Mouse (Mus musculus) retina, embryonic 14.5 days (tissue): ENCODE results near the gene Icam4.
A peak's percentile ranks its signal among the peaks of the same experiment; 100 is the strongest.
"Not testable (repeated sequence)": the region's sequence is repeated elsewhere in the genome, so short reads cannot be mapped to it uniquely, and the experiment has no call there.

Experiments
- DNase-seq: peaks from one replicate; pipeline ENCODE4 v3.0.0-alpha.2; 2015; ENCODE audit warnings: low spot score

The Icam4 gene

DNA sequence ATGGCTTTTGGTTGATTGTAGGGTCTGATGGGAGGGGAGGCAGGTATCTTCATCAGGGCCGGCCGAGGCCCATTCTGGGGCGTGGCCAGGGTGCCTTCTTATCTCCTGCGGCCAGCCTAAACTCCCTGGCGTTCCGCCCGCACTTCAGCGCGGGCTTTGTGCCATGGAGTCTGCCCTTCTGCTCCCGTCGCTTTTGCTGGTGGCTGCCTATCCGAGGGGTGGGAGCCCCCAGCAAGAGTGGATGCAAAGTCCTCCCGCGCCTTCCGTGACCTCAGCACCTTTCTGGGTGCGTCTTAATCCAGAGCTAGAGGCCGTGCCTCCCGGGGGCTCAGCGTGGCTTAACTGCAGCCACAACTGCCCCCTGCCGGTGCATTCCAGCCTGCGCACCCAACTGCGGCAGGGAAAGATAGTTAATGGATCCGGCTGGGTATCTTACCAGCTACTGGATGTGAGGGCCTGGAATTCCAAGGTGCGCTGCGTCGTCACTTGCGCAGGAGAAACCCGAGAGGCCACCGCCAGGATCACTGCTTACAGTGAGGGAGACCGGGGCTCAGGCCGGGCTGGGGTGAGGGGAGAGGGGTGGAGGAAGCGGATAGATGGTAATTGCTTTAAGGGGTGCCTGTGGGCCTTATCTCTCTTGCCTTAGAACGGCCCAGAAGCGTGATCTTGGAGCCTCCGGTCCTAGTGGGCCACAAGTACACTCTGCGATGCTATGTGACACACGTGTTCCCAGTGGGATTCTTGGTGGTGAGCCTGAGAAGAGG is at the start of gene Icam4:
Icam4 (plus strand) TSS at position 83 of the 764 bp plus-strand sequence.
- peak; percentile 85 for DNase-seq

DNA sequence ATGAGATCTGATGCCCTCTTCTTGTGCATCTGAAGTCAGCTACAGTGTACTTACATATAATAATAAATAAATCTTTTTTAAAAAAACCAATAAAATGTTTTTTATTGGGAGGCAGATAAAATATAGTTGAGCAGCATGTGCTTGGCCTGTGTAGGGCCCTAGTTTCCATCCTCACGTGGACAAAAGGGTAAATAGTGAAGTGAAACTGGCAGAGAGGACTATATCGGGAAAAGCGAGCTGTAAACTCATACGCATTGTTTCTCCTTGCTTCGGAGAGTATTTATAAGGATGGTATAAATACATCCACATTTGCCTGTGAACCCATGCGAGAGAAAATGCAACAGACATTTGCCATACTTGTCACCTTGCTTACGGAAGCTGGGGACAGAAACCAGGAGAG is 49.4 kb upstream of the Icam4 start:
- DNase-seq, result no peak

DNA sequence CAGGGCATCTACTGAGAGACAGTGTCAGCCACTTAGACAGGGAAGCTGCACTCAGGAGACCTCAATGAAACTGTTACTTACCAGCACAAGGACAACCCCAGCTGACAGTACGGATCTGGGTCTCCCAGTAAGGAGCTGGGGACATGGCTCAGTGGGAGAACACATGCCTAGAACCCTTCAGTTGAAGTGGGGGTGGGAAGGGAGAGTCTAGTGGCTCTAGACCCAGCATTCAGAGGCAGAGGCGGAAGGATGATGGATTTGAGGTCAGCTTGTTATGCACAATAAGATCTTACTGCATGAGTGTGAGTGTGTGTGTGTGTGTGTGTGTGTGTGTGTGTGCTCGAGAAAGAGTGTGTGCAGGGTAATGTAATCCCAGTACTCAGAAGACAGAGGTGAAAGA is 47.0 kb upstream of the Icam4 start:
- DNase-seq, result no peak

DNA sequence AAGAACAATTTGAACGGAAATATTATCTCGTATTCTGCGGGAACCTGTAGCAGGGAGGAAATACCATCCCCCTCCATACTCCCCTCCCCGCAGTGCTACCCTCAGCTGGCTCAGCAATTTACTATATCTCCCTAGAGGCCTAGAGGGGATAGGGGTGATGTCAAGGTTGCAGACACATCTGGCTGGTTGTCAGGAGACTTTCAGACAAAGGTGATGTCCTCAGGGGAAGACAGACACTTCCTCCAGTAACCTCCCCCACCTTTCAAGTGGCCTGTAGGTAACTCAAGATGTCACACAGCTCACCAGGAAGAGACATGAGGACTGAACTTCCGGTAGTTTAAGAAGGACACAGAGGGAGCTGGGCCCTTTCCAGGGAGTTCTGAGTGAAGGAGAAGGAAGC is 46.0 kb upstream of the Icam4 start:
- no peak for DNase-seq

DNA sequence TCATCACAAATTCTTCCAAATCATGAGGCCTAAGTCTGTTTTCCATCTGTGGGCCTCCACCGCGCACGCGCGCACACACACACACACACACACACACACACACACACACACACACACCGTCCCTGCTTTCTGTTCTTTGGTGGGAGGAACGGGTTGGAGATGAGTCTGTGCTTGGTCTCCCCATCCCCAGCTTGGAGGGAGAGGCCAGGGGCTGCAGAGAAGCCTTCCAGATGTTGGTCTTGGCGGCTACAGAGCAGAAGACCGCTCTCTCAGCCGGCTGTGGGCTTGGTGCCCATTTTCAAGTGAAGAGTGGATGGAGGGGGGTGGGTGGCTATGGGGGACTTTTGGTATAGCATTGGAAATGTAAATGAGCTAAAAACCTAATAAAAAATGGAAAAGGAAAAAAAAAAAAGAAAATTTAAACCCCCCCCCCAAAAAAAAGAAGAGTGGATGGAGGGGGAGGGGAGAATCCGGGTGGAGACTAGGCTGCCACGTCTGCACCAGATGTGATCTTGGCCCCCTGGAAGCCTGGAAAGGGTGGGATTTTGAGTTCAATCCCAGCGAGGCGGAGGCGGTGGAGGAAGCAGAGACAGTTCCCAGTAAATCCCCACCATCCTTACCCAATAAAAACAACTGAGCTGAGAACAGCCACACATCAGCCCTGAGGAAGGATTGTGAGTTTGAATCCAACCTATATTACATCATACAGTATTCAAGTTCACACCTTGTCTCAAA is 42.1 kb upstream of the Icam4 start:
- DNase-seq, result no peak

DNA sequence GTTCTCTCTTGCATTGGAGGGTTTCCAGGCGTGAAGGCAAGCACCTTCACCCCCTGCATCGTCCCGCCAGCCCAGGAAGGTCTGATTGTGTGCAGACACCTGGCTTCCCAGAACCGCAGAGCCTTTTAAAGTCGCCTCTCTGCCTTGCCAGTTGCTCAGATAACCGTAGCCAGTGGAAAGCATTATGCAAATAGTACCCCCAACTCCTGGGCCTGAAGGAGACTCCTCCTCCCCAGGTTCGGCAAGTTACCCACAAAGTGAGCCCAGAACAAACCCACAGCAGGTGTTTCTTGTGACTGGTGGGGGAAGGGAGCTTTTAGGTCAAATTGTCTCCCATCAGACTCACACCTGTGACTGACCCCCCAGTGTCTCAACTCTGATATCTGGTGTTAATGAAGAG is 41.2 kb upstream of the Icam4 start:
- DNase-seq, result no peak

DNA sequence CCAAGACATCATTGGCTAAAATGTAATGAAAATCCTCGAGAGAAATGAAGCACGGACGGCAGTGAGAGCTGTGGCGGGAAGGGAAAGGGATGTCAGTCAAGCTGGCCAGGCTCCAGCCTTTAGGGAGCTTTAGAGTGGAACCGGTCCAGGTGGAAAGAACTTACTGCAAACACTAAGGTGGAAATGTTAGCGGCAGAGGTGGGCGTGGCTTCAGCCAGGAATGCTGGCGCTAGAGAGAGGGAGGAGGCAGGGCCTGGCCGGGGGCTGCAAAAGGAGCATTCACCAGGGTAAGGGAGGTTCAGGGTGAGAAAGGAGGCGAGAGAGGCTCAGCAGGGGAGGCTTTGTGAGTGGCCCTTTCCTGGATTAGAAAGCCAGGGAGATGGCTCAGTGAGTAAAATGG is 38.3 kb upstream of the Icam4 start:
- DNase-seq, result peak; percentile 36

DNA sequence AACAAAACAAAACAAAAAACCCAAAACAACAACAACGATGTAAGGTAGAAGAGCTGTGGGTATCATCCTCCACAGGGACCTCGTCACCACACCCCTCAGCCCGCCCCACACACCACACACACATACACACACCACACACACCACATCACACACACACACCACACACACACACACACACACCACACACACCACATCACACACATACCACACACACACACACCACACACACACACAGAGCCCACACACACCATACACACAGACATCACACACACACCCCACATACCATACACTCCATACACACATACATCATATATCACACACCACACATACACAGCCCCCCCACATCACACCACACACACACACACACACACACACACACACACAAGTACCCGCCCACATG is 37.6 kb upstream of the Icam4 start:
- DNase-seq, result no peak

DNA sequence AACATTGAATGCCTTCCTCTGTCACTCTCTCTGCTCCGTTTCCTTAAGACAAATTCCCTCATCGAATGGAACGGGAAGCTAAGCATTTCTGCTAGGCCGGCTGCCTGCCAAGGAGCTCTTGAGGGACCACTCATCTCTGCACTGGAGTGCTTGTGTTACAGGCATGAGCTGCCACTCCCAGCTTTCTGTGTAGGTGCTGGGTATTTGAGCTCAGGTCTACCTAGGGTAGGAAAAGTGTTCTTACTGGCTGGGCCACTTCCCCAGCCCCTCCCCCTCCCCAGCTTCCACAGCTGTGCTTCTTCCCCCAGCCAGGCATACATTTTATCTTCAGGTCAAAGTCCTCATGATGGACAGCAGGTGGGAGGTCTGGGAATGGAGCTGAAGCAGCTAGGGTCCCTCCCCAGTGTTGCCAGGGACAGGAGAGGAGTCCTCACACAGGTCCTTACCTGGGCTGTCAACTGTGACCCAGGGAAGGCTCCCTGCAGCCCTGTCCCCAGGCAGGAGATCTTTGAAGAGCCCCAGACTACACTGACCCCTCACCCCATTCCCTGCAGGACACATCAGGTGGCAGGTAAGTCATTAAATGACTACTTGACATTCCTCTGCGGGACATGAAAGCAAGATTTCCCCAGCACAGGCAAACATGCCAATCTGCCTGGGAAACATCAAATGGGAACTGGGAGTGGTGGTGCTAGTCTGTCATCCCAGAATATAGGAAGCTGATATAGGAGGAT is 35.8 kb upstream of the Icam4 start:
- DNase-seq, result no peak

DNA sequence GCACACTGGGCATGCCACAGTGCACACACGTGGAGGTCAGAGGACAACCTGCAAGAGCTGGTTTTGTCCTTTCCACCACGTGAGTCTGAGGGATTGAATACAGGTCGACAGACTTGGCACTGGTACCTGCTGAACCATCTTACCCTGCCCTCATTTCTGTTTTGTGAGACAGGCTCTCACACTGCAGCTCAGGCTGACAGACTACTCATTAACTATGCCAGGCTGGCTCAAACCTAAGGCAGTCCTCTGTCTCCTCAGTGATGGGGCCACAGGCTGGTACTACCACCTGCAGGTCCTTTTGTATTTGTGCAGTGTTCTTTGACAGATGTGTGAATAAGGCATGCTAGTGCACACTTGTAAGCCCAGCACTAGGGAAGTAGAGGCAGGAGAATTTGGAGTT is 34.1 kb upstream of the Icam4 start:
- DNase-seq, result no peak

DNA sequence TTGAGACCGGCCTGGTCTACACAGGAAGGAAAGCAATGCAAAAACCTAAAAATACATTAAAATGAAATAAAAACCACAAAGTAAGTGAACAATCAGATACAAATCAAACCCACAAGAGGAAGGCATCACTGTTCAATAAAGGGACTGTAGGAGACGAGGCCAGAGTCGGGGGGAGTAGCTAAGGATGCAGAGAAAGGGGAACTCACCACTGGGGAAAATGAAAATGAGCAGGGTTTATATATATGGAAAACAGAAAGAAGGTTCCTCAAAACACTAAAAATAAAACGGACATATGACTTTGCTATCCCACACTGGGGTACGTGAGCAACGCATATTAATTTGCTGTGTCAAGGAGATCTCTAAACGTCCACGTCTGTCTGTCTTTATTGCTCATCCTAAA is 32.1 kb upstream of the Icam4 start:
- no peak for DNase-seq

DNA sequence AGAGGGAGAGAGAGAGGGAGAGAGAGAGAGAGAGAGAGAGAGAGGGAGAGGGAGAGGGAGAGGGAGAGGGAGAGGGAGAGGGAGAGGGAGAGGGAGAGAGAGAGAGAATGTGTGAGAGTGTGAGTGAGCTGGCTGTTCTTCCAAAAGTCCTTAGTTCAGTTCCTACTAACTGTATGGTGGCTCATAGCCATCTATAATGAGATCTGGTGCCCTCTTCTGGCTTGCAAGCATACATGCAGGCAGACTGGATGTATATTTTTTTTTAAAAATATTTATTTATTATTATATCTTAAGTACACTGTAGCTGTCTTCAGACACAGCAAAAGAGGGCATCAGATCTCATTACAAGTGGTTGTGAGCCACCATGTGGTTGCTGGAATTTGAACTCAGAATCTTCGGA is 30.8 kb upstream of the Icam4 start:
- DNase-seq, result peak; percentile 50

DNA sequence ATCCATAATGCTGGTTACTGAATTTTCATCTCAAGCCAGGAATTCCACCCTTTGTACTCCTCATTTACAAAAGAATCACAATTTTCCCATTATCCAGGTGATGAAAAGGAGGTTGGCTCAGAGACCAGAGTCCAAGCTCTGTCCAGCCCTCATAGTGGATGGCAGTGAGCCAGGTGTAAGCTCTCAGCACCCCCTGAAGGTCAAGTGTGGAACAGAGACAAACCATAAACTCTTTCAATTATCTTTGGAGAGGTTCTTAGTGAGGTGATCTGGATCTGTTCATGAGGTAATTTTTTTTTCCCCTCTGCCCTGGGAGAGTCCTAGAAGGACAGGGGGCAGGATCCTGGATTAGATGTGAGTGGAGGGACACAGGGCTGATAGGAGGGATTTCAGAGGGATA is 28.4 kb upstream of the Icam4 start:
- DNase-seq, result peak; percentile 37

DNA sequence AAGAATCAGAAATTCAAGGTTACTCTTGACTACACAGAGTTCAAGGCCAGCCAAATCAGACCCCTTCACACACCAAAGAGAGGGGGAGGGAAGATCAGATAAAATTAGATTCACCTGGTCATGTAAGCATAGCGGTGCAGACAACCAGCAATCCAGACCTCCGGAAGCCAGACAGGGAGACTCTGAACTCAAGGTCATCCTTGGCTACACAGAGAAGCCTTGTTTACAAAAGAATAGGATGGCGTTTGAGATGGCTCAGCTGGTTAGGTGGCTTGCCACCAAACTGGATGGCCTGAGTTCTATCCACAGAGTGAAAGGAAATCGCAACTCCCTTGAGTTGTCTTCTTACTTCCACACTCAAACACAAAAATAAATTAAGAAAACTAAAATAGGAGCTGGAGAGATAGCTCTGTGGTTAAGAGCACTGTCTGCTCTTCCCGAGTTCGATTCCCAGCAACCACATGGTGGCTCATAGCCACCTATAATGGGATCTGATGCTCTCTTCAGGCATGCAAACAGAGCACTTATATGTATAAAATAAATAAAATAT is 27.4 kb upstream of the Icam4 start:
- DNase-seq, result no peak

DNA sequence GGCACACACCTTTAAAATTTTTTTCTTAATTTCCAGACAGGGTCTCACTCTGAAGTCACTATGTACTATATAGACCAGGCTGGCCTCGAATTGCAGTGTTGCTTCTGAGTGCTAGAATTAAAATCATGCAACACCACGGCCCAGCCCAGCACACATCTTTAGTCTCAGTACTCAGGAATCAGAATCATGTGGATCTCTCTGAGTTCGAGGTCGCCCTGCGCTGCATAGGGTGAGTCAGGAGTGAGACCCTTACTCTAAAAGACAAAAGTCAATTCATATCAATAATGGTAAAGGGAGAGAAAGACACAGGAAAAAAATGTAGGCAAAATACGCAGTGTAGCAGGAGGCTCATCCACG is 26.9 kb upstream of the Icam4 start:
- no peak for DNase-seq

DNA sequence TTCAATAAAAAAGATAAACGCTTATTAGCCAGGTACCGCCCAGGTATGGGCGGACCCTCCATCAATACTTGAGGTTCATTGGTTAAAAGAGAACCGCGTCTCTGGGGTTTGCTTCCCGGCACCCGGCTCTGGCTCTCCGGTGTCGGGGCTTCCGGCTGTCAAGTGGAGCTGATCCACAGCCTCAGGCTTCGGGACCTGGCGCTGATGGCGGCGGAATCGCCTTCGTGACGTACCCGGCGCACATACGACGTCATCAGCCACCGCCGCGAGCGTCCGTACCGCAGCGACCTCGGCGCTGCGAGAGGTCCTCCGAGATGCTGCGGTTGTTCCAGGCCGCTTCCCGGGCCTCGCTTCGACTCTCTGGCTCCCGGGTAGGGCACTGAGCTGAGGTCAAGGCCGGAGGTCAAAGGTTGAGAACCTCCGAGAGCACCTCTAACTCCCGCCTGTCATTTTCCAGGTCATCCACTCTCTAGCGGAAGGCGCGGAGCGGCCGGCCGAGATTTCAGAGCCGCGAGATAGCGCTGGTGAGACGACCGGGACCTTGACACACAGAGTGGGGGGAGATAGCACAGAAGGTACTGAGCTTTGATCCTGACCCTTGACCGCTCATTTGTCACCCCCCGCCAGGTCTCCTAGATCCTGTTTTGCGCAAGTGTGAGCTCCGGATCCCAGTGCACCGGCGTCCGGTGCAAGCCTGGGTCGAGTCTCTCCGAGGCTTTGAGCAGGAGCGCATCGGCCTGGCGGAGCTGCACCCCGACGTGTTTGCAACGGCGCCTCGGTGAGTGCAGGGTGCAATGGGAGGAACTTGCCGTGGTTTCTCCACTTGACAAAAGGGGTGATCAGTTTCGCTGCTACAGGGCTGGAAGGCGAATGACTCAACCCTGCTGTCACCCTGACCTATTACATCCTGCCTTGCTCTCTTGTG is 26.3 kb upstream of the Icam4 start, which contains the start of gene Mrpl4:
Mrpl4 (plus strand) TSS at position 112 of the 925 bp plus-strand sequence.
- peak; percentile 87 for DNase-seq

DNA sequence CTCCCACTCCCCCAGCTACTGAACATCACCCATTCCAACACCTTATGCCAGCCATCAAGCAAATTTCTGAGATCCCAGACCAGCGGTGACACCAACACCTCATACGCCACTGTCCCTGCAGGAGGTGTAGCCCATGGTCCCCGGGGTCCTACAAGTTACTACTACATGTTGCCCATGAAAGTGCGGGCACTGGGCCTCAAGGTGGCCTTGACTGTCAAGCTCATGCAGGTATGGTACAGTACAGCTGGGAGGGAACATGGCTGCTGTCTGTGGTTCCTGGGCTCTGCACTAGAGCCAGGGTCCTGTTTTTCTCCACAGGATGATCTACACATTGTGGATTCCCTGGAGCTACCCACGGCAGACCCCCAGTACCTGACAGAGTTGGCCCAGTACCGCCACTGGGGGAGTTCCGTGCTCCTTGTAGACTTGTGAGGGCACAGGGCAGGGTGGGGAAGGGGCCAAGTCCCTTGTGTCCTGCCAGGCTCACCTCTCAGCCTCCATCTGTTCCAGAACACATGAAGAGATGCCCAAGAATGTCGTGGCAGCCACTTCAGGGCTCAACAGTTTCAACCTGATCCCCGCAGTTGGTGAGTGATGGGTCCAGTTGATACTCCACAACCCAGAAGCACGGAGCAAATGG is 21.7 kb upstream of the Icam4 start:
- no peak for DNase-seq

DNA sequence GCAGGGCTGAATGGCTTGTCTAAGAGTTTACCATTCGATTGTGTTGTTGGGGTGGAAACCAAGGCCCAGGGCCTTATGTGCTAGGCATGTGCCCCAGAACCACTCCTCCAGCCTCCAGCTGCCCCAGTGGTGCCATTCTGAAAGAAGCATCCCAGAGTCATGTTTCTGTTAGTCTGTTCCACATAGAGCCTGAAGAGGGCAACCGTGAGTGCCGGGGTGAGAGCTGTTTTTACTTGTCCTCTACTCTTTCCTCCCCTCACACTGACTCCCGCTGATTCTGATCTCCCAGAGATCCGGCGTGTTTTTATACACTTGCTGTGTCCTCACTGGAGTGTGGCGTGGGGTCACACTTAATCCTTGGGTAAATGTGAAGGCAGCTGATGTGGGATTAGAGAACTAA is 21.2 kb upstream of the Icam4 start:
- no peak for DNase-seq

DNA sequence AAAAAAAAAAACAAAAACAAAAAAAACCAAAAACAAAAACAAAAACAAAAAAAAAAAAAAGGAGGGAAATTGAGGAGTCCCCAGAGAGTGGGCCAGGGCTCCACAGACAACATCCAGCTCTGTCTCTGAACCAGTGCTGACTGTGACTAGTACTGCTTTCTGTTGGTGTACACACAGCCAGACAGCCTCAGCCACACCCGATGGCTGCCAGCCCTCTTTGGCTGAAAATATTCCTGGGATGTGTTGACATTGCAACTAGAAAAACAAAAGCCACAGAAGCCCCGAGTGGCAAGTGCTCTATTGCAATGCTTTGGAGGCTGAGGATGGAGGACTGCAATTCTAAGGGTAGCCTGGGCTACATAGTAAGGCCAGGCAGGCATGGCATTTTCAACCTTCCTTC is 18.8 kb upstream of the Icam4 start:
- DNase-seq, result no peak

DNA sequence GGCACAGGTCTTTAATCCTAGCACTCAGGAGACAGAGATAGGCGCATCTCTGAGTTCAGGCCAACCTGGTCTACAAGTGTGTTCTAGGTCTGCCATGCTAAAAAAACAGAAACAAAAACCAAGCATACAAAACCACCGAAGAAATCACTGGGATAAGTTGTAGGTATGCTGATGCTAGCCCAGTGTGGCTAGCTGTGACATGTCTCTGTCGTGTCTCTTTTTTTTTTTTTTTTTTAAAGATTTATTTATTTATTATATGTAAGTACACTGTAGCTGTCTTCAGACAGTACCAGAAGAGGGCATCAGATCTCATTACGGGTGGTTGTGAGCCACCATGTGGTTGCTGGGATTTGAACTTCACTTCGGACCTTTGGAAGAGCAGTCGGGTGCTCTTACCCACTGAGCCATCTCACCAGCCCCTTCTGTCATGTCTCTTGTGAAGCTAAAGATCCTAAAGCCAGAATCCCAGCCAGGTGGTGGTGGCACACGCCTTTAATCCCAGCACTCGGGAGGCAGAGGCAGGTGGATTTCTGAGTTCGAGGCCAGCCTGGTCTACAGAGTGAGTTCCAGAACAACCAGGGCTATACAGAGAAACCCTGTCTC is 18.1 kb upstream of the Icam4 start:
- DNase-seq, result not testable (repeated sequence)

DNA sequence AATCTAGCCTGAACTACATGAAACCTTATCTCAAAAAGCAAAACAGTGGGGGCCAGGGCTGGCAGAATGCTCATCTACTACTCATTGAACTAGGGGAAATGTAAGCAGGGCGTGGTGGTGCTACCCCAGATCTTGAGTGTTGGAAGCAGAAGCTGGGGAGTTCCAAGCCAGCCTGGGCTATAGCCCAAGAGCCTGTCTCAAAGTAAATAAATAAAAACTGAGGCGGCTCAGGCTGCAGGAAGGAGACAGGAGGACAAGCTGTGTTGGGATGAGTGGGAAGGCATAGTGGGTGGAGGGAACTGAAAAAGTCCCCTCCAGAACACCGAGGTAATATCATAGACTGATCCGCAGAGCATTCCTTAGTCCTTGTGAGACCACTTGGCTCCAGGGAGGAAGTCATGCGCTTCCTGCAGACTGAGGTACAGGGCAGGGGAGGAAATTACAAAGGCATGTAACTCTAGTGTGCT is 17.3 kb upstream of the Icam4 start:
- no peak for DNase-seq
